ENCODE assay signal across 14 mouse cellular contexts in genomic region chr1:43045204-43045982, GRCm38 (mm10). TPM values are rescaled to one million over a fixed set of nuclear protein-coding genes. Genes with fewer than 3 reads are reported as not detected.
DNase-seq lines count a peak whose midpoint lies in the region; ATAC-seq lines count a peak whose summit lies in the region.
"Had no signal": no experiment of that assay in that cellular context is flagged by ENCODE, and none has a peak within 500 bp of the region (broad histone marks: within the 10 kb centered on the region; RNA-seq: fewer than 3 reads in every experiment).

No protein-coding gene starts in this region.

- H3K4me2 ChIP-seq in forebrain, embryonic 13.5 days: no peak overlapping the region
- no peak overlapping the region for H3K4me2 ChIP-seq in hindbrain, embryonic 15.5 days
- H3K4me2 ChIP-seq in limb, embryonic 11.5 days (ENCODE audit: low read depth, severe bottlenecking): no peak overlapping the region
- H3K4me2 ChIP-seq: limb, embryonic 13.5 days had no signal

- no peaks in the 10 kb centered on the region for H3K27me3 ChIP-seq in forebrain, embryonic 13.5 days
- H3K27me3 ChIP-seq in hindbrain, embryonic 15.5 days: no peaks in the 10 kb centered on the region
- no peaks in the 10 kb centered on the region for H3K27me3 ChIP-seq in limb, embryonic 11.5 days (ENCODE audit: control insufficient read depth, insufficient read depth, low read length)
- H3K27me3 ChIP-seq: limb, embryonic 13.5 days had no signal

- peaks cover 18% of the 10 kb centered on the region; the same call in 1 of the 2 replicates for H3K4me1 ChIP-seq in forebrain, embryonic 13.5 days
- H3K4me1 ChIP-seq in hindbrain, embryonic 15.5 days (replicated peaks): peaks cover 24% of the 10 kb centered on the region
- H3K4me1 ChIP-seq in limb, embryonic 11.5 days (ENCODE audit: control insufficient read depth, insufficient read depth, low read length): peaks cover 8% of the 10 kb centered on the region; the same call in 1 of the 2 replicates

- H3K9ac ChIP-seq in forebrain, embryonic 13.5 days: no peak overlapping the region
- H3K9ac ChIP-seq in hindbrain, embryonic 15.5 days: no peak overlapping the region
- no peak overlapping the region for H3K9ac ChIP-seq in limb, embryonic 11.5 days (ENCODE audit: low read length)
- H3K9ac ChIP-seq: limb, embryonic 13.5 days had no signal

- ATAC-seq in forebrain, embryonic 13.5 days: peak; percentile 43
- peak; percentile 33; the same call in 1 of the 2 replicates for ATAC-seq in hindbrain, embryonic 15.5 days (ENCODE audit: low FRiP score, low read depth)
- ATAC-seq in limb, embryonic 11.5 days (ENCODE audit: insufficient number of reproducible peaks, low FRiP score, low TSS enrichment, low read depth): no peak
- ATAC-seq in erythroblast, adult 5-6 weeks (replicated peaks; ENCODE audit: low FRiP score, poor library complexity, severe bottlenecking): no peak

- H3K4me3 ChIP-seq in forebrain, embryonic 13.5 days: no peak overlapping the region
- no peak overlapping the region for H3K4me3 ChIP-seq in hindbrain, embryonic 15.5 days
- H3K4me3 ChIP-seq in limb, embryonic 11.5 days (ENCODE audit: low read depth, low read length): no peak overlapping the region
- H3K4me3 ChIP-seq: erythroblast, embryonic 14.5 days; gastrocnemius, adult 2 months; limb, embryonic 13.5 days had no signal

- 61% methylated on average over 14 of the region's 14 CpGs for WGBS in forebrain, embryonic 13.5 days
- 56% methylated on average over 14 of the region's 14 CpGs for WGBS in hindbrain, embryonic 15.5 days
- 18% methylated on average over 14 of the region's 14 CpGs for WGBS in limb, embryonic 11.5 days

- peak overlapping the region; percentile 64 for H3K27ac ChIP-seq in forebrain, embryonic 13.5 days
- no peak overlapping the region; the same call in 1 of the 2 replicates for H3K27ac ChIP-seq in hindbrain, embryonic 15.5 days (replicated peaks)
- H3K27ac ChIP-seq in limb, embryonic 11.5 days (replicated peaks; ENCODE audit: low read depth, low read length): no peak overlapping the region
- H3K27ac ChIP-seq: gastrocnemius, adult 2 months; limb, embryonic 13.5 days had no signal

- no peaks in the 10 kb centered on the region for H3K9me3 ChIP-seq in forebrain, embryonic 13.5 days (replicated peaks)
- H3K9me3 ChIP-seq in hindbrain, embryonic 15.5 days: no peaks in the 10 kb centered on the region
- H3K9me3 ChIP-seq in limb, embryonic 11.5 days (ENCODE audit: control insufficient read depth, low read length): no peaks in the 10 kb centered on the region
- H3K9me3 ChIP-seq: G1E; limb, embryonic 13.5 days had no signal

- peaks cover 22% of the 10 kb centered on the region for H3K36me3 ChIP-seq in forebrain, embryonic 13.5 days (ENCODE audit: poor library complexity, severe bottlenecking)
- H3K36me3 ChIP-seq in hindbrain, embryonic 15.5 days: peaks cover 4% of the 10 kb centered on the region; the same call in 1 of the 2 replicates
- H3K36me3 ChIP-seq in limb, embryonic 11.5 days (ENCODE audit: control insufficient read depth, insufficient read depth, low read length): peaks cover 2% of the 10 kb centered on the region; the same call in 1 of the 2 replicates

- DNase-seq in kidney, adult 11 months: peak; percentile 4
- no peak for DNase-seq in kidney, postnatal 10 days
- peak; percentile 30 for DNase-seq in limb, embryonic 11.5 days (ENCODE audit: low spot score)
- no peak for DNase-seq in adrenal gland, adult 2 months
- DNase-seq: gastrocnemius, adult 2 months; heart, postnatal 36 days; lung, postnatal 36 days; thymus, adult 18-20 months had no signal

RNA-seq across cellular contexts. Expression of gene Tgfbrap1, which starts 53.0 kb away (rescaled TPM):
- 13.2 and 14.9 TPM in 2 replicates for polyA plus RNA-seq in forebrain, embryonic 13.5 days (2015; fragmentation: Nextera tagmentation; extraction: Ambion mirVana)
- 15.1 and 16.4 TPM in 2 replicates for polyA plus RNA-seq in hindbrain, embryonic 15.5 days (2015; fragmentation: Nextera tagmentation; extraction: Ambion mirVana)
- polyA plus RNA-seq in limb, embryonic 11.5 days (2014; fragmentation: Nextera tagmentation; extraction: Ambion mirVana): 10.5 and 13.6 TPM in 2 replicates
- total RNA-seq in erythroblast, adult 5-6 weeks (2015; ENCODE audit: low replicate concordance): 6.9 and 8.5 TPM in 2 replicates
- 3.5 and 5.4 TPM in 2 replicates for total RNA-seq in erythroblast, adult 5-6 weeks (2017; ENCODE audit: low replicate concordance)
- total RNA-seq in adrenal gland, adult 2 months (2021): 10 to 100 TPM; 31.7 to 32.2 TPM
- polyA plus RNA-seq in adrenal gland, adult 2 months (2012; rRNA removed): 20.4 and 21.2 TPM in 2 replicates

RNA-seq across cellular contexts. Expression of gene AI597479, which starts 53.1 kb away (rescaled TPM):
- 41.0 and 47.7 TPM in 2 replicates for polyA plus RNA-seq in forebrain, embryonic 13.5 days (2015; fragmentation: Nextera tagmentation; extraction: Ambion mirVana)
- polyA plus RNA-seq in hindbrain, embryonic 15.5 days (2015; fragmentation: Nextera tagmentation; extraction: Ambion mirVana): 41.1 and 42.5 TPM in 2 replicates
- polyA plus RNA-seq in limb, embryonic 11.5 days (2014; fragmentation: Nextera tagmentation; extraction: Ambion mirVana): 37.5 and 42.8 TPM in 2 replicates
- total RNA-seq in erythroblast, adult 5-6 weeks (2015; ENCODE audit: low replicate concordance): 2.5 and 6.5 TPM in 2 replicates
- 3.5 and 5.0 TPM in 2 replicates for total RNA-seq in erythroblast, adult 5-6 weeks (2017; ENCODE audit: low replicate concordance)
- total RNA-seq in adrenal gland, adult 2 months (2021): 10 to 100 TPM; 15.3 to 16.5 TPM
- polyA plus RNA-seq in adrenal gland, adult 2 months (2012; rRNA removed): 1.6 TPM in 2 replicates

Comparison
In these comparisons a context has a peak if more than half of its experiments do, and no peak if none do; other contexts are left out.
1. DNase-seq: peak in kidney, adult 11 months (single experiment) and limb, embryonic 11.5 days (single experiment); none in kidney, postnatal 10 days (single experiment) and adrenal gland, adult 2 months (single experiment).
2. ATAC-seq: peak in forebrain, embryonic 13.5 days (single experiment) and hindbrain, embryonic 15.5 days (single experiment); none in limb, embryonic 11.5 days (single experiment) and erythroblast, adult 5-6 weeks (single experiment).
3. RNA of gene AI597479, which starts 53.1 kb away (polyA plus RNA-seq): 41.1 to 42.5 TPM in hindbrain, embryonic 15.5 days, 41.0 to 47.7 TPM in forebrain, embryonic 13.5 days and 37.5 to 42.8 TPM in limb, embryonic 11.5 days; 1.6 TPM in adrenal gland, adult 2 months; every median in the first group is over 10 times any median in the second.